Mouse (Mus musculus): ENCODE results near the gene Hoxb8. TPM values are rescaled to one million over a fixed set of nuclear protein-coding genes. Genes with fewer than 3 reads are reported as not detected.

Gene Hoxb8
- total RNA-seq, 2 experiments from 2014 or later: not detected

GRCm38 (mm10) chr11:96316696-96317607 is 35.2 kb downstream of the Hoxb8 start:
- DNase-seq: no peak

- DNase-seq: no peak
Observed at GRCm38 (mm10) chr11:96317608-96318367, 36.1 kb downstream of the Hoxb8 start, which contains the start of gene Hoxb4. Hoxb4 (plus strand) TSS chr11:96318267.

GRCm38 (mm10) chr11:96318368-96319070 is 36.8 kb downstream of the Hoxb8 start:
- DNase-seq: peak; percentile 42

- DNase-seq: no peak
Observed at GRCm38 (mm10) chr11:96319071-96319902, 37.6 kb downstream of the Hoxb8 start.

- no peak for DNase-seq
Observed at GRCm38 (mm10) chr11:96319910-96320309, 38.2 kb downstream of the Hoxb8 start.

GRCm38 (mm10) chr11:96320688-96321087 is 39.0 kb downstream of the Hoxb8 start:
- no peak for DNase-seq

- DNase-seq: no peak
Observed at GRCm38 (mm10) chr11:96321846-96322245, 40.1 kb downstream of the Hoxb8 start.

GRCm38 (mm10) chr11:96322738-96323137 is 41.0 kb downstream of the Hoxb8 start:
- no peak for DNase-seq

GRCm38 (mm10) chr11:96323154-96323553 is 41.4 kb downstream of the Hoxb8 start, which contains the start of gene Hoxb3:
Hoxb3 (plus strand) TSS chr11:96323326.
- DNase-seq: no peak

GRCm38 (mm10) chr11:96324125-96324524 is 42.4 kb downstream of the Hoxb8 start:
- DNase-seq: no peak

GRCm38 (mm10) chr11:96324965-96325364 is 43.3 kb downstream of the Hoxb8 start:
- DNase-seq: no peak

- no peak for DNase-seq
Observed at GRCm38 (mm10) chr11:96325747-96326212, 44.1 kb downstream of the Hoxb8 start.

GRCm38 (mm10) chr11:96326705-96327104 is 45.0 kb downstream of the Hoxb8 start:
- no peak for DNase-seq

GRCm38 (mm10) chr11:96327122-96327521 is 45.4 kb downstream of the Hoxb8 start:
- DNase-seq: no peak

- no peak for DNase-seq
Observed at GRCm38 (mm10) chr11:96327750-96328149, 46.0 kb downstream of the Hoxb8 start.

- no peak for DNase-seq
Observed at GRCm38 (mm10) chr11:96328605-96329004, 46.9 kb downstream of the Hoxb8 start.

- DNase-seq: no peak
Observed at GRCm38 (mm10) chr11:96332105-96332504, 50.4 kb downstream of the Hoxb8 start.

GRCm38 (mm10) chr11:96332618-96333032 is 50.9 kb downstream of the Hoxb8 start:
- DNase-seq: no peak

GRCm38 (mm10) chr11:96333241-96334001 is 51.7 kb downstream of the Hoxb8 start:
- DNase-seq: no peak

- no peak for DNase-seq
Observed at GRCm38 (mm10) chr11:96334002-96334364, 52.3 kb downstream of the Hoxb8 start.
